Comparison of ENCODE assay signal across 8 mouse cellular contexts in the genomic region with DNA sequence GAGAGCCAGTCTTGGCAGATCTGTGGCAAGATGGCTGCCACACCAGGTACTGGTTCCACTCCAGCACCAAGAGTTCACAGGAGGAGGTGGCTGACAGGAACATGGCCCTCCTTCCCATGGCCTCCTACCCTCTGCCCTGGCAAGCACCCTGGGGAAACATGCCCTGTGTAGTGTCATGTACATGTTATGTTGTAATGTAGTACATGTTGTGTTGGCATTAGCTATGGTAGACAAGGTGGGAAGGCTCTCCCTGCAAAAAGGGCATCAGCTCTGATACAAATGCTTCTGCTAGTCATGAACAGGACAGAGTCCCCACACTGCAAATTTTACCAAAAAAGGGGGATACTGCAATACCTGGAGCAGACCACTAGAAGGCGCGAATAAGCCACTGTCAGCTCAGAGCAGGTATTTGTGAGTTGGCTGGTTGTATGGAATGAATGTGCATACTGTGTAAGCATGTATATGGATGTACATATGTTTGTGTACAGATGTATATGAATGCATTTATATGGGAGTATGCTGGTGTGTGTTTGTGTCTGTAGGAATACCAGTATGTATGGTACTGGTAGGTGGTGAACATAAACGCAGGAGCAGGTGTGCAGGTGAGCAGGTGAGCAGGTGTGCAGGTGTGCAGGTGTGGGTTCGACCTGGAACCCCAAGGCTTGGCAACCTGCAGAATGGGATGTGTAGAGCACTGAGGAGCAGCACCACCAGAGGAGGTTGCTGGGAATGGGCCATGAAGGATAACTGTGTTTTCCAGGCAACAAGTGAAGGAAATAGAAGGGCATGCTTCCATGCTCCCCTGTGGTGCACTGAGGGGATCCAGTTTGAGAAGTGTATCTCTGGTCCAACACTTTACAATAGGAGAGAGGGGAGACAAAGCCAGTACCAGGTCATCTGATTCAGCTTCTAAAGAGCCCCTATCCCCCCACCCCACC. TPM values are rescaled to one million over a fixed set of nuclear protein-coding genes. Genes with fewer than 3 reads are reported as not detected.
A peak's percentile ranks its signal among the peaks of the same experiment; 100 is the strongest.
DNase-seq lines count a peak whose midpoint lies in the region; ATAC-seq and TF ChIP-seq lines count a peak whose summit lies in the region.

No protein-coding gene starts in this region.

- no peak overlapping the region for H3K9ac ChIP-seq in midbrain, embryonic 14.5 days (replicated peaks; ENCODE audit: low read length)
- no peak overlapping the region for H3K9ac ChIP-seq in midbrain, embryonic 16.5 days (ENCODE audit: low read depth, low read length)
- H3K9ac ChIP-seq in lung, embryonic 14.5 days: no peak overlapping the region

- DNase-seq in adrenal gland, adult (ENCODE audit: inconsistent age in 2 of 2, low spot score in 1 of 2): peak; percentile 30 to 72
- DNase-seq in adrenal gland, adult 8-10 months: no peak
- DNase-seq in midbrain, embryonic 14.5 days: peak; percentile 75
- peak; percentile 47 to 59 for DNase-seq in cerebellum, postnatal 36 days
- peak; percentile 46 to 60 for DNase-seq in kidney, postnatal 4 days
- DNase-seq in lung, embryonic 14.5 days: peak; percentile 71
- peak; percentile 17 to 54 for DNase-seq in thymus, postnatal 10 days (ENCODE audit: low spot score in 2 of 2)

- H3K27ac ChIP-seq in midbrain, embryonic 14.5 days (replicated peaks; ENCODE audit: low read depth, low read length): no peak overlapping the region
- no peak overlapping the region for H3K27ac ChIP-seq in midbrain, embryonic 16.5 days (ENCODE audit: low read length)
- H3K27ac ChIP-seq in lung, embryonic 14.5 days (ENCODE audit: low read depth): no peak overlapping the region

- WGBS in midbrain, embryonic 14.5 days: 30% methylated on average over 4 of the region's 4 CpGs
- WGBS in midbrain, embryonic 16.5 days: 30% methylated on average over 4 of the region's 4 CpGs
- WGBS in lung, embryonic 14.5 days: 24% methylated on average over 4 of the region's 4 CpGs

- no peak overlapping the region for H3K4me3 ChIP-seq in midbrain, embryonic 14.5 days (replicated peaks; ENCODE audit: low read depth, low read length)
- no peak overlapping the region for H3K4me3 ChIP-seq in midbrain, embryonic 16.5 days (ENCODE audit: low read depth, low read length)
- no peak overlapping the region for H3K4me3 ChIP-seq in lung, embryonic 14.5 days (ENCODE audit: low read depth, low read length)

- TF ChIP-seq CTCF in lung, embryonic 14.5 days (IDR thresholded peaks at IDR 0.05; ENCODE audit: low read depth): peak; percentile 89

- no peak overlapping the region for H3K4me2 ChIP-seq in midbrain, embryonic 14.5 days (ENCODE audit: low read length)
- H3K4me2 ChIP-seq in midbrain, embryonic 16.5 days (ENCODE audit: low read length): no peak overlapping the region
- no peak overlapping the region for H3K4me2 ChIP-seq in lung, embryonic 14.5 days

- H3K36me3 ChIP-seq in midbrain, embryonic 14.5 days (ENCODE audit: control insufficient read depth, insufficient read depth, low read length): no peaks in the 10 kb centered on the region
- H3K36me3 ChIP-seq in midbrain, embryonic 16.5 days (ENCODE audit: control insufficient read depth, insufficient read depth, low read length): no peaks in the 10 kb centered on the region
- no peaks in the 10 kb centered on the region for H3K36me3 ChIP-seq in lung, embryonic 14.5 days (ENCODE audit: insufficient read depth)

- H3K4me1 ChIP-seq in midbrain, embryonic 14.5 days (ENCODE audit: control insufficient read depth, insufficient read depth, low read length): peaks cover 7% of the 10 kb centered on the region
- H3K4me1 ChIP-seq in midbrain, embryonic 16.5 days (ENCODE audit: control insufficient read depth, insufficient read depth, low read length): peaks cover 18% of the 10 kb centered on the region
- H3K4me1 ChIP-seq in lung, embryonic 14.5 days (ENCODE audit: insufficient read depth): peaks cover 9% of the 10 kb centered on the region

- no peaks in the 10 kb centered on the region for H3K27me3 ChIP-seq in midbrain, embryonic 14.5 days (ENCODE audit: control insufficient read depth, insufficient read depth, low read length)
- no peaks in the 10 kb centered on the region for H3K27me3 ChIP-seq in midbrain, embryonic 16.5 days (ENCODE audit: control insufficient read depth, insufficient read depth, low read depth, low read length)
- H3K27me3 ChIP-seq in lung, embryonic 14.5 days (ENCODE audit: insufficient read depth, low read length): peaks cover 4% of the 10 kb centered on the region; the same call in 1 of the 2 replicates

- no peaks in the 10 kb centered on the region for H3K9me3 ChIP-seq in midbrain, embryonic 14.5 days (ENCODE audit: control insufficient read depth, low read length)
- H3K9me3 ChIP-seq in midbrain, embryonic 16.5 days (replicated peaks; ENCODE audit: control insufficient read depth, low read length, poor library complexity, severe bottlenecking): no peaks in the 10 kb centered on the region
- no peaks in the 10 kb centered on the region for H3K9me3 ChIP-seq in lung, embryonic 14.5 days (ENCODE audit: low read depth, low read length)

- ATAC-seq in midbrain, embryonic 14.5 days (ENCODE audit: low FRiP score, low TSS enrichment): no peak
- no peak for ATAC-seq in midbrain, embryonic 16.5 days
- ATAC-seq in lung, embryonic 14.5 days (ENCODE audit: insufficient read depth): no peak

RNA-seq across cellular contexts. Expression of a gene that starts 2.9 kb away (rescaled TPM):
- total RNA-seq in adrenal gland, adult 8-10 months (2022): 10 to 100 TPM; 24.8 to 39.8 (median 29.9) TPM
- 122 and 129 TPM in 2 replicates for polyA plus RNA-seq in midbrain, embryonic 14.5 days (2014; fragmentation: Nextera tagmentation; extraction: Ambion mirVana)
- 130 and 144 TPM in 2 replicates for polyA plus RNA-seq in midbrain, embryonic 16.5 days (2015; fragmentation: Nextera tagmentation; extraction: Ambion mirVana)
- polyA plus RNA-seq in lung, embryonic 14.5 days (2014; fragmentation: Nextera tagmentation; extraction: Ambion mirVana): 72.6 and 80.8 TPM in 2 replicates

RNA-seq across cellular contexts. Expression of a gene that starts 41.3 kb away (rescaled TPM):
- total RNA-seq in adrenal gland, adult 8-10 months (2022): 10 to 100 TPM; 36.7 to 45.2 (median 39.8) TPM
- polyA plus RNA-seq in midbrain, embryonic 14.5 days (2014; fragmentation: Nextera tagmentation; extraction: Ambion mirVana): 82.1 and 95.9 TPM in 2 replicates
- polyA plus RNA-seq in midbrain, embryonic 16.5 days (2015; fragmentation: Nextera tagmentation; extraction: Ambion mirVana): 61.2 and 80.3 TPM in 2 replicates
- polyA plus RNA-seq in lung, embryonic 14.5 days (2014; fragmentation: Nextera tagmentation; extraction: Ambion mirVana): 27.8 and 31.9 TPM in 2 replicates
